Mouse (Mus musculus) embryonic facial prominence, embryonic 11.5 days (tissue): ENCODE results near the gene Zcchc9. TPM values are rescaled to one million over a fixed set of nuclear protein-coding genes. Genes with fewer than 3 reads are reported as not detected.

Source experiments
- ATAC-seq: fragments of 200-750 bp; cut with Nextera tagmentation; replicated peaks from 2 replicates; pipeline ENCODE4 v1.8.0; 2017; ENCODE audit warnings: low read depth; ENCODE audit not compliant: insufficient number of reproducible peaks, low FRiP score, low TSS enrichment
- DNase-seq: peaks from one replicate; pipeline ENCODE4 v3.0.0-alpha.2; 2015; ENCODE audit warnings: low spot score
- H3K27ac ChIP-seq: fragments of 300-500 bp; sonication (generic); replicated peaks from 2 replicates; pipeline ENCODE4 v1.5.1; 2014; ENCODE audit warnings: mild to moderate bottlenecking, low read depth, low read length, control low read depth
- H3K27me3 ChIP-seq: fragments of 300-500 bp; sonication (generic); 2 replicates; pipeline ENCODE4 v1.6.1; 2014; ENCODE audit warnings: mild to moderate bottlenecking, low read length, moderate library complexity, mixed read lengths; ENCODE audit not compliant: control insufficient read depth, insufficient read depth
- H3K36me3 ChIP-seq: fragments of 300-500 bp; sonication (generic); replicated peaks from 2 replicates; pipeline ENCODE4 v1.6.1; 2014; ENCODE audit warnings: low read depth, mild to moderate bottlenecking, low read length, moderate library complexity, mixed read lengths; ENCODE audit not compliant: control insufficient read depth, insufficient read depth
- H3K4me1 ChIP-seq: fragments of 300-500 bp; sonication (generic); 2 replicates; pipeline ENCODE4 v1.6.1; 2014; ENCODE audit warnings: low read length, mixed read lengths; ENCODE audit not compliant: control insufficient read depth, insufficient read depth
- H3K4me2 ChIP-seq: fragments of 300-500 bp; sonication (generic); 2 replicates; pipeline ENCODE4 v1.6.1; 2014; ENCODE audit warnings: low read depth, mild to moderate bottlenecking, control low read depth, low read length, moderate library complexity
- H3K4me3 ChIP-seq: fragments of 300-500 bp; sonication (generic); 2 replicates; pipeline ENCODE4 v1.5.1; 2014; ENCODE audit warnings: low read depth, low read length, control low read depth
- H3K9ac ChIP-seq: fragments of 300-500 bp; sonication (generic); replicated peaks from 2 replicates; pipeline ENCODE4 v1.6.1; 2014; ENCODE audit warnings: mild to moderate bottlenecking, control low read depth, low read length
- H3K9me3 ChIP-seq: fragments of 300-500 bp; sonication (generic); replicated peaks from 2 replicates; pipeline ENCODE4 v1.6.1; 2016; ENCODE audit warnings: mild to moderate bottlenecking, low read length, inconsistent platforms, mixed read lengths; ENCODE audit not compliant: control insufficient read depth
- whole genome bisulfite sequencing: fragments of 180-500 bp; shearing (Covaris S2); extraction: QIAGEN DNeasy Blood & Tissue Kit; methylation state at CpG from one replicate; pipeline ENCODE4 v1.1.7; 2014; 5-methylcytosine and 5-hydroxymethylcytosine counted together
- polyA plus RNA-seq: library from polyadenylated mRNA; unstranded; fragments of >200 nt; fragmentation: Nextera tagmentation; extraction: Ambion mirVana; gene quantifications from 2 replicates; pipeline ENCODE4 v1.2.1, GENCODE M21; 2014

The Zcchc9 gene
- polyA plus RNA-seq, 1 experiment from 2014 or later: 22.6 TPM

GRCm38 (mm10) chr13:91807874-91808575 is 520 bp upstream of the Zcchc9 start:
- Histone ChIP-seq H3K9me3 (no peaks in the 10 kb centered on the region), H3K36me3 (peaks cover 3% of the 10 kb centered on the region), H3K4me2 (peak overlapping the region; percentile 56), H3K4me1 (no peaks in the 10 kb centered on the region), H3K27ac (no peak overlapping the region), H3K4me3 (peak overlapping the region; percentile 92), H3K27me3 (no peaks in the 10 kb centered on the region), H3K9ac (peak overlapping the region; percentile 98)
- WGBS: 47% methylated on average over 20 of the region's 20 CpGs
- DNase-seq (peak; percentile 30), ATAC-seq (no peak)

DNA sequence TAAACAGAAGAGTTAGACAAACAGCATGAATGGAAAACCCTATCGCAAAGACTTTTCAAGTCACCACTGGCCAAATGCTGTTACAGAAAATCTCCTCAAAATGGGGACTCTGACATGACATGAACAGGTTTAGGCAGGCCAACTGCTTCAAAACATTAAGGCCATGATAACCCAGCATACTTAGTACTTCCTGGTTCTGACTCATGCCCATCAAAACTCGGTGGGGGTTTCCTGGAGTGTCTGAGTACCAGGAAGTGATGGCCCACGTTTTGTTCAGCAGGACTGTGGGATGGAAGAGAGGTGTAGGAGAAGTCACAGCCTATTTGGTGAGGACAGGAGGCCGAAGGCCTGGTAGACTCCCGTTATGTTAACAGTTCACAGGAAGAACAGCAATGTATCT is 5.8 kb downstream of the Zcchc9 start:
- Histone ChIP-seq H3K4me2 (no peak overlapping the region), H3K9ac (no peak overlapping the region), H3K9me3 (no peaks in the 10 kb centered on the region), H3K27ac (no peak overlapping the region), H3K27me3 (no peaks in the 10 kb centered on the region), H3K4me3 (no peak overlapping the region), H3K36me3 (peaks cover 5% of the 10 kb centered on the region), H3K4me1 (no peaks in the 10 kb centered on the region)
- no peak for DNase-seq
- WGBS: 83% methylated on average over 5 of the region's 5 CpGs
- ATAC-seq: no peak

- H3K4me3 ChIP-seq: no peak overlapping the region
- H3K9ac ChIP-seq: no peak overlapping the region
- DNase-seq: no peak
- no peaks in the 10 kb centered on the region for H3K9me3 ChIP-seq
- H3K27me3 ChIP-seq: no peaks in the 10 kb centered on the region
- no peak overlapping the region for H3K27ac ChIP-seq
- H3K4me2 ChIP-seq: no peak overlapping the region
- WGBS: 92% methylated on average over 10 of the region's 10 CpGs
- no peaks in the 10 kb centered on the region for H3K4me1 ChIP-seq
- ATAC-seq: no peak
- H3K36me3 ChIP-seq: peaks cover 2% of the 10 kb centered on the region
These were observed 10.1 kb downstream of the Zcchc9 start for GRCm38 (mm10) chr13:91797442-91797841.

GRCm38 (mm10) chr13:91796916-91797315 is 10.6 kb downstream of the Zcchc9 start:
- Histone ChIP-seq H3K27ac (no peak overlapping the region), H3K4me2 (no peak overlapping the region), H3K9me3 (no peaks in the 10 kb centered on the region), H3K9ac (no peak overlapping the region), H3K4me1 (no peaks in the 10 kb centered on the region), H3K36me3 (peaks cover 2% of the 10 kb centered on the region), H3K27me3 (no peaks in the 10 kb centered on the region), H3K4me3 (no peak overlapping the region)
- no peak for DNase-seq
- WGBS: 93% methylated on average over 6 of the region's 6 CpGs
- ATAC-seq: no peak

GRCm38 (mm10) chr13:91796003-91796402 is 11.5 kb downstream of the Zcchc9 start:
- no peak overlapping the region for H3K4me2 ChIP-seq
- no peak for DNase-seq
- no peak overlapping the region for H3K9ac ChIP-seq
- 93% methylated on average over 6 of the region's 6 CpGs for WGBS
- H3K9me3 ChIP-seq: no peaks in the 10 kb centered on the region
- H3K27me3 ChIP-seq: no peaks in the 10 kb centered on the region
- no peaks in the 10 kb centered on the region for H3K4me1 ChIP-seq
- no peak overlapping the region for H3K27ac ChIP-seq
- ATAC-seq: no peak
- peaks cover 2% of the 10 kb centered on the region for H3K36me3 ChIP-seq
- no peak overlapping the region for H3K4me3 ChIP-seq

- Histone ChIP-seq H3K4me3 (no peak overlapping the region), H3K36me3 (peaks cover 2% of the 10 kb centered on the region), H3K27me3 (no peaks in the 10 kb centered on the region), H3K4me1 (no peaks in the 10 kb centered on the region), H3K9me3 (no peaks in the 10 kb centered on the region), H3K4me2 (no peak overlapping the region), H3K9ac (no peak overlapping the region), H3K27ac (no peak overlapping the region)
- DNase-seq (no peak), ATAC-seq (no peak)
- WGBS: 91% methylated on average over 10 of the region's 10 CpGs
These were observed 11.9 kb downstream of the Zcchc9 start for GRCm38 (mm10) chr13:91795593-91795992.

DNA sequence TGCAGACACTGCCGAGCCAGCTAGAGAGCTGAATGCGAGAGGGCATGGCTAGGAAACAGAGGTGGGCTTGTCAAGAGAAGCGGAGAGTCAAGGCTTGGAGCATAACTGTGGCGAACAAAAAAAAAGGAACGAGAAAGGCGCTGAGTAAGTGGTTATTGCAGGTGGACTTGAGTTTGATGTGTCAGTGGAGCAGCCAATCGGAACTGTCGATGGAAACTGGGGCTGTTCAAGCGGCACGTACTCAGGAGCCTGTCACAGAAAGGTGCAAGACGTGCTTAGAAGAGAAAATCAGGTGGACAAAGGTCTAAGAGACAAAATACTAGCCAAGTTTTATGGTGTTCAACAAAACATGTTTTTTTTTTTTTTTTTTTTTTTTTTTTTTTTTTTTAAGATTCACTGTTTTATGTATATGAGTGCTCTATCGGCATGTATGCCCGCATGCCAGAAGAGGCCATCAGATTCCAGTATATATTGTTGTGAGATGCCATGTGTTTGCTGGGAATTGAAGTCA is 12.5 kb downstream of the Zcchc9 start:
- WGBS: 96% methylated on average over 13 of the region's 13 CpGs
- Histone ChIP-seq H3K27ac (no peak overlapping the region), H3K4me3 (no peak overlapping the region), H3K4me1 (no peaks in the 10 kb centered on the region), H3K9me3 (no peaks in the 10 kb centered on the region), H3K36me3 (peaks cover 2% of the 10 kb centered on the region), H3K4me2 (no peak overlapping the region), H3K9ac (no peak overlapping the region), H3K27me3 (no peaks in the 10 kb centered on the region)
- ATAC-seq: no peak
- no peak for DNase-seq

- ATAC-seq (no peak), DNase-seq (no peak)
- Histone ChIP-seq H3K27me3 (no peaks in the 10 kb centered on the region), H3K4me1 (no peaks in the 10 kb centered on the region), H3K4me2 (no peak overlapping the region), H3K9me3 (no peaks in the 10 kb centered on the region), H3K36me3 (no peaks in the 10 kb centered on the region; the same call in 1 of the 2 replicates), H3K27ac (no peak overlapping the region), H3K4me3 (no peak overlapping the region), H3K9ac (no peak overlapping the region)
- WGBS: 73% methylated on average over 1 of the region's 1 CpGs
These were observed 15.5 kb downstream of the Zcchc9 start for GRCm38 (mm10) chr13:91792035-91792434.
